Mouse (Mus musculus): ENCODE measurements around the gene Ctdsp2. TPM values are rescaled to one million over a fixed set of nuclear protein-coding genes. Genes with fewer than 3 reads are reported as not detected.

The Ctdsp2 gene
- polyA plus RNA-seq, 1 experiment from 2014 or later, result 43.1 TPM

DNA sequence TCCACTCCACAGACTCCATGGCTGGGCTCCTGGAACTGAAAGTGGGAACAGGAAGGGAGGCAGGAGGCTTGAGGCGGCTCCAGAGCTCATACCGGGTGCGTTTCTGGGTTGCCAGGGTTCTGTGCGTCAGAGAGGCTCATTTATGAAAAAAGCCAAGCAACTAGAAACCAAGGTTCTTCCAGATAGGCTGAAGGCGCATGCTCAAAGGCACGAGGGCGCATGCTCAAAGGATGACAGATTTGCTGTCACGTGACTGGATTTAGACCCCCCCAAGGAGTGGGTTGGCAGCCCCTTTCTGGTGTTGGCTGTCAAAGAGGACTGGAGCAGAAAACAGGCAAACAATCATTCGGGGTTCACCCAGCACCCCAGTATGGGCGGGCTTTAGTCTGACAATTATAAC lies 16.8 kb upstream of the Ctdsp2 start:
- Histone ChIP-seq H3K27ac (ENCODE audit: low read depth, low read length) (peak overlapping the region; percentile 87), H3K9me3 (ENCODE audit: control insufficient read depth) (no peaks in the 10 kb centered on the region), H3K4me2 (replicated peaks; ENCODE audit: low read depth) (no peak overlapping the region), H3K36me3 (ENCODE audit: control insufficient read depth, insufficient read depth) (no peaks in the 10 kb centered on the region), H3K9ac (ENCODE audit: low read depth, low read length) (no peak overlapping the region), H3K27me3 (replicated peaks; ENCODE audit: control insufficient read depth, insufficient read depth, low read length) (no peaks in the 10 kb centered on the region), H3K4me1 (replicated peaks; ENCODE audit: control insufficient read depth, insufficient read depth, low read length) (0 out of 2 replicates have a peak, but pooled peaks cover 18% of the 10 kb centered on the region), H3K4me3 (ENCODE audit: low read depth, low read length) (no peak overlapping the region)
- WGBS, result 68% methylated on average over 10 of the region's 10 CpGs
- TF ChIP-seq CTCF (IDR thresholded peaks at IDR 0.05; ENCODE audit: low read depth), result no peak
- ATAC-seq, result no peak

- peak overlapping the region; percentile 51 for H3K4me2 ChIP-seq (replicated peaks; ENCODE audit: low read depth)
- 27% methylated on average over 15 of the region's 15 CpGs for WGBS
- H3K9ac ChIP-seq (ENCODE audit: low read depth, low read length), result no peak overlapping the region
- 0 out of 2 replicates have a peak, but pooled peaks cover 18% of the 10 kb centered on the region for H3K4me1 ChIP-seq (replicated peaks; ENCODE audit: control insufficient read depth, insufficient read depth, low read length)
- H3K4me3 ChIP-seq (ENCODE audit: low read depth, low read length), result no peak overlapping the region
- no peaks in the 10 kb centered on the region for H3K9me3 ChIP-seq (ENCODE audit: control insufficient read depth)
- TF ChIP-seq CTCF (IDR thresholded peaks at IDR 0.05; ENCODE audit: low read depth), result peak; percentile 24
- H3K36me3 ChIP-seq (ENCODE audit: control insufficient read depth, insufficient read depth), result no peaks in the 10 kb centered on the region
- ATAC-seq, result peak; percentile 80
- H3K27ac ChIP-seq (ENCODE audit: low read depth, low read length), result peak overlapping the region; percentile 87
- no peaks in the 10 kb centered on the region for H3K27me3 ChIP-seq (replicated peaks; ENCODE audit: control insufficient read depth, insufficient read depth, low read length)
These were observed 16.1 kb upstream of the Ctdsp2 start for GRCm38 (mm10) chr10:126962271-126962965.

DNA sequence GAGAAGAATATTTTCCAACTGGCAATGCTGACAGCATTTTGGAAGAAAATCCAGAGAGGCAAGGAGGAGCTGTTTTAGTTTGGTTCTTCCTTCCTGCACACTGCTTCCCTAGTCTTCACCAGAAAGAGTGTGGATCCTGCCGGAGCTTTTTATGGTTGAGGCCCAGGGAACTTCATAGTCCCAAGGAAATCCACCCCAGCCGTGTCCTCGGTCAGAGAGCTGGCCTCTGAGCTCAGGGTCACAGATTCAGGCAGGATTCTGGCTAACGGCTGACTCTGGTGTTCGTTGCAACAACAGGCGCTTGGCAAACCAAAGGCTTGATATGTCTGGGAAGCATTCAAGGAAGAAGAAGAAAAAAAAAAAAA lies 15.6 kb upstream of the Ctdsp2 start:
- H3K4me2 ChIP-seq (replicated peaks; ENCODE audit: low read depth), result peak overlapping the region; percentile 14
- no peaks in the 10 kb centered on the region for H3K36me3 ChIP-seq (ENCODE audit: control insufficient read depth, insufficient read depth)
- no peak overlapping the region for H3K9ac ChIP-seq (ENCODE audit: low read depth, low read length)
- H3K9me3 ChIP-seq (ENCODE audit: control insufficient read depth), result no peaks in the 10 kb centered on the region
- H3K4me3 ChIP-seq (ENCODE audit: low read depth, low read length), result no peak overlapping the region
- H3K27me3 ChIP-seq (replicated peaks; ENCODE audit: control insufficient read depth, insufficient read depth, low read length), result no peaks in the 10 kb centered on the region
- ATAC-seq, result no peak
- 9% methylated on average over 6 of the region's 6 CpGs for WGBS
- H3K27ac ChIP-seq (ENCODE audit: low read depth, low read length), result peak overlapping the region; percentile 87
- 0 out of 2 replicates have a peak, but pooled peaks cover 15% of the 10 kb centered on the region for H3K4me1 ChIP-seq (replicated peaks; ENCODE audit: control insufficient read depth, insufficient read depth, low read length)
- TF ChIP-seq CTCF (IDR thresholded peaks at IDR 0.05; ENCODE audit: low read depth), result no peak

- no peak for ATAC-seq
- H3K27ac ChIP-seq (ENCODE audit: low read depth, low read length), result 0 out of 2 replicates have a peak overlapping the region, but pooled peaks have one; percentile 87
- WGBS, result 88% methylated on average over 8 of the region's 8 CpGs
These were observed 14.7 kb upstream of the Ctdsp2 start for GRCm38 (mm10) chr10:126963821-126964220.

GRCm38 (mm10) chr10:126971363-126972050 lies 7.0 kb upstream of the Ctdsp2 start:
- H3K27me3 ChIP-seq (replicated peaks; ENCODE audit: control insufficient read depth, insufficient read depth, low read length), result no peaks in the 10 kb centered on the region
- peak overlapping the region; percentile 35; the same call in 1 of the 2 replicates for H3K4me2 ChIP-seq (replicated peaks; ENCODE audit: low read depth)
- no peak overlapping the region for H3K9ac ChIP-seq (ENCODE audit: low read depth, low read length)
- no peak for TF ChIP-seq CTCF (IDR thresholded peaks at IDR 0.05; ENCODE audit: low read depth)
- WGBS, result 11% methylated on average over 12 of the region's 12 CpGs
- no peak overlapping the region for H3K4me3 ChIP-seq (ENCODE audit: low read depth, low read length)
- no peaks in the 10 kb centered on the region for H3K9me3 ChIP-seq (ENCODE audit: control insufficient read depth)
- H3K4me1 ChIP-seq (replicated peaks; ENCODE audit: control insufficient read depth, insufficient read depth, low read length), result peaks cover 20% of the 10 kb centered on the region
- ATAC-seq, result no peak
- no peaks in the 10 kb centered on the region for H3K36me3 ChIP-seq (ENCODE audit: control insufficient read depth, insufficient read depth)
- H3K27ac ChIP-seq (ENCODE audit: low read depth, low read length), result peak overlapping the region; percentile 93

More at GRCm38 (mm10) chr10:126963821-126964220, 14.7 kb upstream of the Ctdsp2 start:
- no peaks in the 10 kb centered on the region for H3K9me3 ChIP-seq (ENCODE audit: control insufficient read depth)
- H3K4me3 ChIP-seq (ENCODE audit: low read depth, low read length), result no peak overlapping the region
- H3K27me3 ChIP-seq (replicated peaks; ENCODE audit: control insufficient read depth, insufficient read depth, low read length), result no peaks in the 10 kb centered on the region
- H3K36me3 ChIP-seq (ENCODE audit: control insufficient read depth, insufficient read depth), result no peaks in the 10 kb centered on the region
- H3K4me2 ChIP-seq (replicated peaks; ENCODE audit: low read depth), result no peak overlapping the region
- no peak overlapping the region for H3K9ac ChIP-seq (ENCODE audit: low read depth, low read length)
- TF ChIP-seq CTCF (IDR thresholded peaks at IDR 0.05; ENCODE audit: low read depth), result no peak
- peaks cover 15% of the 10 kb centered on the region; the same call in 1 of the 2 replicates for H3K4me1 ChIP-seq (replicated peaks; ENCODE audit: control insufficient read depth, insufficient read depth, low read length)

- no peaks in the 10 kb centered on the region for H3K9me3 ChIP-seq (ENCODE audit: control insufficient read depth)
- no peak overlapping the region for H3K9ac ChIP-seq (ENCODE audit: low read depth, low read length)
- H3K4me1 ChIP-seq (replicated peaks; ENCODE audit: control insufficient read depth, insufficient read depth, low read length), result peaks cover 24% of the 10 kb centered on the region
- peak overlapping the region; percentile 37; the same call in 1 of the 2 replicates for H3K4me2 ChIP-seq (replicated peaks; ENCODE audit: low read depth)
- peak; percentile 47 for TF ChIP-seq CTCF (IDR thresholded peaks at IDR 0.05; ENCODE audit: low read depth)
- H3K27me3 ChIP-seq (replicated peaks; ENCODE audit: control insufficient read depth, insufficient read depth, low read length), result no peaks in the 10 kb centered on the region
- H3K4me3 ChIP-seq (ENCODE audit: low read depth, low read length), result no peak overlapping the region
- WGBS, result 11% methylated on average over 13 of the region's 13 CpGs
- H3K27ac ChIP-seq (ENCODE audit: low read depth, low read length), result peak overlapping the region; percentile 93
- ATAC-seq, result peak; percentile 65
- H3K36me3 ChIP-seq (ENCODE audit: control insufficient read depth, insufficient read depth), result no peaks in the 10 kb centered on the region
These were observed 6.3 kb upstream of the Ctdsp2 start for GRCm38 (mm10) chr10:126972051-126972725.

All from intestine, postnatal 0 days (tissue).